Mouse (Mus musculus): ENCODE measurements at regions not wholly inside any gene's neighbourhood (a gene's known extent, or its start where the extent isn't known, plus 50 kb on each side); places are given as distances from the start of the nearest gene placed in this dataset.

GRCm38 (mm10) chr16:7829939-7830650 is 594.8 kb downstream of the Tmem114 start:
- no peaks in the 10 kb centered on the region for H3K36me3 ChIP-seq (replicated peaks)
- H3K4me1 ChIP-seq: 0 out of 2 replicates have a peak, but pooled peaks cover 5% of the 10 kb centered on the region
- no peak overlapping the region for H3K9ac ChIP-seq
- no peak overlapping the region for H3K4me3 ChIP-seq (replicated peaks)
- 88% methylated on average over 9 of the region's 9 CpGs for WGBS
- H3K4me2 ChIP-seq: no peak overlapping the region
- ATAC-seq (ENCODE audit: low FRiP score): no peak
- no peaks in the 10 kb centered on the region for H3K27me3 ChIP-seq
- no peaks in the 10 kb centered on the region for H3K9me3 ChIP-seq
- no peak overlapping the region for H3K27ac ChIP-seq

GRCm38 (mm10) chr16:7801161-7801560 is 623.8 kb downstream of the Tmem114 start:
- no peak overlapping the region for H3K9ac ChIP-seq
- H3K27me3 ChIP-seq: no peaks in the 10 kb centered on the region
- H3K36me3 ChIP-seq (replicated peaks): no peaks in the 10 kb centered on the region
- H3K4me2 ChIP-seq: no peak overlapping the region
- peaks cover 12% of the 10 kb centered on the region for H3K4me1 ChIP-seq
- H3K9me3 ChIP-seq: no peaks in the 10 kb centered on the region
- no peak for ATAC-seq (ENCODE audit: low FRiP score)
- no peak overlapping the region for H3K27ac ChIP-seq
- WGBS: 86% methylated on average over 2 of the region's 2 CpGs
- no peak overlapping the region for H3K4me3 ChIP-seq (replicated peaks)

- H3K27ac ChIP-seq: 0 out of 2 replicates have a peak overlapping the region, but pooled peaks have one; percentile 19
- WGBS: 29% methylated on average over 8 of the region's 8 CpGs
- H3K4me2 ChIP-seq: no peak overlapping the region
- H3K36me3 ChIP-seq (replicated peaks): no peaks in the 10 kb centered on the region
- no peaks in the 10 kb centered on the region for H3K9me3 ChIP-seq
- ATAC-seq (ENCODE audit: low FRiP score): no peak
- H3K4me3 ChIP-seq (replicated peaks): no peak overlapping the region
- peaks cover 12% of the 10 kb centered on the region for H3K4me1 ChIP-seq
- H3K27me3 ChIP-seq: no peaks in the 10 kb centered on the region
- no peak overlapping the region for H3K9ac ChIP-seq
These were observed 627.7 kb downstream of the Tmem114 start for GRCm38 (mm10) chr16:7797176-7797786.

- no peak for ATAC-seq (ENCODE audit: low FRiP score)
- Histone ChIP-seq H3K27me3 (no peaks in the 10 kb centered on the region), H3K4me1 (peaks cover 12% of the 10 kb centered on the region), H3K4me3 (replicated peaks) (no peak overlapping the region), H3K9ac (no peak overlapping the region), H3K9me3 (no peaks in the 10 kb centered on the region), H3K27ac (no peak overlapping the region), H3K36me3 (replicated peaks) (no peaks in the 10 kb centered on the region), H3K4me2 (no peak overlapping the region)
- WGBS: 46% methylated on average over 3 of the region's 3 CpGs
These were observed 629.4 kb downstream of the Tmem114 start for GRCm38 (mm10) chr16:7795561-7795960.

- no peak overlapping the region for H3K9ac ChIP-seq
- H3K9me3 ChIP-seq: no peaks in the 10 kb centered on the region
- H3K4me1 ChIP-seq: peaks cover 10% of the 10 kb centered on the region
- no peaks in the 10 kb centered on the region for H3K27me3 ChIP-seq
- no peak overlapping the region for H3K27ac ChIP-seq
- no peak overlapping the region for H3K4me3 ChIP-seq (replicated peaks)
- 93% methylated on average over 3 of the region's 3 CpGs for WGBS
- no peak for ATAC-seq (ENCODE audit: low FRiP score)
- H3K36me3 ChIP-seq (replicated peaks): no peaks in the 10 kb centered on the region
- H3K4me2 ChIP-seq: no peak overlapping the region
These were observed 632.4 kb downstream of the Tmem114 start for GRCm38 (mm10) chr16:7792521-7792920.

GRCm38 (mm10) chr16:7790260-7790659 is 634.7 kb downstream of the Tmem114 start:
- no peak overlapping the region for H3K27ac ChIP-seq
- peaks cover 3% of the 10 kb centered on the region; the same call in 1 of the 2 replicates for H3K4me1 ChIP-seq
- no peaks in the 10 kb centered on the region for H3K27me3 ChIP-seq
- H3K9me3 ChIP-seq: no peaks in the 10 kb centered on the region
- ATAC-seq (ENCODE audit: low FRiP score): 0 out of 2 replicates have a peak, but pooled peaks have one; percentile 39
- 74% methylated on average over 4 of the region's 4 CpGs for WGBS
- no peak overlapping the region for H3K4me3 ChIP-seq (replicated peaks)
- no peak overlapping the region for H3K4me2 ChIP-seq
- H3K9ac ChIP-seq: no peak overlapping the region
- no peaks in the 10 kb centered on the region for H3K36me3 ChIP-seq (replicated peaks)

- Histone ChIP-seq H3K9ac (no peak overlapping the region), H3K9me3 (no peaks in the 10 kb centered on the region), H3K36me3 (replicated peaks) (no peaks in the 10 kb centered on the region), H3K27me3 (no peaks in the 10 kb centered on the region), H3K27ac (no peak overlapping the region), H3K4me1 (peaks cover 3% of the 10 kb centered on the region; the same call in 1 of the 2 replicates), H3K4me2 (no peak overlapping the region), H3K4me3 (replicated peaks) (no peak overlapping the region)
- WGBS: 72% methylated on average over 2 of the region's 2 CpGs
- no peak for ATAC-seq (ENCODE audit: low FRiP score)
These were observed 636.7 kb downstream of the Tmem114 start for GRCm38 (mm10) chr16:7788209-7788608.

GRCm38 (mm10) chr16:7781506-7781905 is 643.4 kb downstream of the Tmem114 start:
- no peak for ATAC-seq (ENCODE audit: low FRiP score)
- H3K4me2 ChIP-seq: no peak overlapping the region
- H3K36me3 ChIP-seq (replicated peaks): no peaks in the 10 kb centered on the region
- 91% methylated on average over 2 of the region's 2 CpGs for WGBS
- no peak overlapping the region for H3K27ac ChIP-seq
- H3K9me3 ChIP-seq: no peaks in the 10 kb centered on the region
- H3K27me3 ChIP-seq: no peaks in the 10 kb centered on the region
- H3K4me1 ChIP-seq: no peaks in the 10 kb centered on the region
- no peak overlapping the region for H3K4me3 ChIP-seq (replicated peaks)
- no peak overlapping the region for H3K9ac ChIP-seq

GRCm38 (mm10) chr16:7775635-7776034 is 649.3 kb downstream of the Tmem114 start:
- WGBS: 87% methylated on average over 3 of the region's 3 CpGs
- H3K9ac ChIP-seq: no peak overlapping the region
- no peaks in the 10 kb centered on the region for H3K27me3 ChIP-seq
- no peak overlapping the region for H3K4me2 ChIP-seq
- H3K27ac ChIP-seq: no peak overlapping the region
- no peaks in the 10 kb centered on the region for H3K9me3 ChIP-seq
- no peaks in the 10 kb centered on the region for H3K36me3 ChIP-seq (replicated peaks)
- H3K4me1 ChIP-seq: no peaks in the 10 kb centered on the region
- no peak overlapping the region for H3K4me3 ChIP-seq (replicated peaks)
- no peak for ATAC-seq (ENCODE audit: low FRiP score)

- Histone ChIP-seq H3K27me3 (no peaks in the 10 kb centered on the region), H3K27ac (no peak overlapping the region), H3K4me1 (peaks cover 4% of the 10 kb centered on the region; the same call in 1 of the 2 replicates), H3K4me2 (no peak overlapping the region), H3K9me3 (no peaks in the 10 kb centered on the region), H3K36me3 (replicated peaks) (no peaks in the 10 kb centered on the region), H3K9ac (no peak overlapping the region), H3K4me3 (replicated peaks) (no peak overlapping the region)
- WGBS: 72% methylated on average over 1 of the region's 1 CpGs
- no peak for ATAC-seq (ENCODE audit: low FRiP score)
These were observed 656.5 kb downstream of the Tmem114 start for GRCm38 (mm10) chr16:7768433-7768832.

GRCm38 (mm10) chr16:7767691-7768090 is 657.2 kb downstream of the Tmem114 start:
- Histone ChIP-seq H3K4me1 (peaks cover 4% of the 10 kb centered on the region; the same call in 1 of the 2 replicates), H3K9ac (no peak overlapping the region), H3K27ac (no peak overlapping the region), H3K4me3 (replicated peaks) (no peak overlapping the region), H3K9me3 (no peaks in the 10 kb centered on the region), H3K4me2 (no peak overlapping the region), H3K27me3 (no peaks in the 10 kb centered on the region), H3K36me3 (replicated peaks) (no peaks in the 10 kb centered on the region)
- WGBS: 90% methylated on average over 4 of the region's 4 CpGs
- no peak for ATAC-seq (ENCODE audit: low FRiP score)

GRCm38 (mm10) chr16:7764383-7764782 is 660.6 kb downstream of the Tmem114 start:
- H3K27ac ChIP-seq: no peak overlapping the region

GRCm38 (mm10) chr16:7728186-7728585 is 696.8 kb downstream of the Tmem114 start:
- no peak overlapping the region for H3K4me2 ChIP-seq
- ATAC-seq (ENCODE audit: low FRiP score): no peak
- H3K9ac ChIP-seq: no peak overlapping the region
- 83% methylated on average over 2 of the region's 2 CpGs for WGBS
- no peak overlapping the region for H3K4me3 ChIP-seq (replicated peaks)
- H3K4me1 ChIP-seq: no peaks in the 10 kb centered on the region
- H3K27ac ChIP-seq: no peak overlapping the region
- no peaks in the 10 kb centered on the region for H3K9me3 ChIP-seq
- no peaks in the 10 kb centered on the region for H3K27me3 ChIP-seq
- no peaks in the 10 kb centered on the region for H3K36me3 ChIP-seq (replicated peaks)

More at GRCm38 (mm10) chr16:7764383-7764782, 660.6 kb downstream of the Tmem114 start:
- H3K4me3 ChIP-seq (replicated peaks): no peak overlapping the region
- 13% methylated on average over 6 of the region's 6 CpGs for WGBS
- ATAC-seq (ENCODE audit: low FRiP score): no peak
- H3K9ac ChIP-seq: no peak overlapping the region
- H3K27me3 ChIP-seq: no peaks in the 10 kb centered on the region
- no peak overlapping the region for H3K4me2 ChIP-seq
- no peaks in the 10 kb centered on the region for H3K36me3 ChIP-seq (replicated peaks)
- no peaks in the 10 kb centered on the region for H3K9me3 ChIP-seq
- peaks cover 4% of the 10 kb centered on the region; the same call in 1 of the 2 replicates for H3K4me1 ChIP-seq

All from forebrain, embryonic 12.5 days (tissue).